Mouse (Mus musculus) testis, adult 2 months (tissue): ENCODE measurements around the gene Maats1.

Experiments
- CTCF ChIP-seq: fragments of 200-500 bp; IDR thresholded peaks from 2 replicates; pipeline ENCODE4 v1.5.1; 2012; ENCODE audit warnings: low read depth, mild to moderate bottlenecking, inconsistent platforms, low read length, moderate library complexity; ENCODE audit not compliant: control insufficient read depth, insufficient read depth, insufficient replicate concordance
- POLR2A ChIP-seq: fragments of 200-500 bp; IDR thresholded peaks from 2 replicates; pipeline ENCODE4 v1.6.1; 2012; ENCODE audit warnings: low read depth, mild to moderate bottlenecking, inconsistent platforms, low read length, moderate library complexity; ENCODE audit not compliant: control insufficient read depth

- TF ChIP-seq CTCF: no peak
- TF ChIP-seq POLR2A: no peak
Measured at GRCm38 (mm10) chr16:38360317-38360716, 18.4 kb upstream of the Maats1 start.
